Mouse (Mus musculus) common myeloid progenitor, adult 5-6 weeks (primary cell): Measurements from ENCODE around the gene Prps1. TPM values are rescaled to one million over a fixed set of nuclear protein-coding genes. Genes with fewer than 3 reads are reported as not detected.

Source experiments
- ATAC-seq: replicated peaks from 2 replicates; pipeline ENCODE4 v1.8.0; 2016; ENCODE audit warnings: low read depth, mild to moderate bottlenecking, moderate TSS enrichment, inconsistent platforms; ENCODE audit not compliant: poor library complexity, severe bottlenecking
- total RNA-seq: library from RNA; stranded (forward); fragments of 200-1000, 187-1606 nt; gene quantifications from 2 replicates; pipeline ENCODE4 v1.2.3, GENCODE M21; 2017

Gene Prps1
- total RNA-seq: 64.7 and 68.9 TPM in 2 replicates

DNA sequence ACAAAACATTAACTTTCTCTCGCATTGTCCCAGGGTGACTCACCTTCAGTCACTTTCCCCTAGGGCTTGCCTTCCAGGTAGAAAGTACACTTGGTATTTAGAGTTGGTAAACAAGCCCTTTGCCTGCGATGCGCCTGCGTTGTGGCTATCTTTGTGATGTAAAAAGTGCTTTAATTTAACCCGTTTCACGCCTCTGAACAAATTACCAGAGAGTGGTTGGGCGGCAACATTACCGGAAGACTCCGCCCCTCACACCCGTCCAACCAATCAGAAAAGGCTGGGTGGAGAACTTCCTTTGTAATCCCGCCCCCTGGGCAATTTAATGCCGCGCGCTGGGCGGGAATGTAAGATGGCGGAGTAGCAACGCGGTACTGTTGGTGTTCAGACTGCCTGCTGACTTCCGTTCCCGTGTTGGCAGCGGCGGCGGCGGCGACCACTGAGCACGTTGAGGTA lies at the start of gene Prps1:
Gene Prps1 (plus strand): TSS at position 335 of the 453 bp plus-strand sequence.
- ATAC-seq: peak; percentile 95

DNA sequence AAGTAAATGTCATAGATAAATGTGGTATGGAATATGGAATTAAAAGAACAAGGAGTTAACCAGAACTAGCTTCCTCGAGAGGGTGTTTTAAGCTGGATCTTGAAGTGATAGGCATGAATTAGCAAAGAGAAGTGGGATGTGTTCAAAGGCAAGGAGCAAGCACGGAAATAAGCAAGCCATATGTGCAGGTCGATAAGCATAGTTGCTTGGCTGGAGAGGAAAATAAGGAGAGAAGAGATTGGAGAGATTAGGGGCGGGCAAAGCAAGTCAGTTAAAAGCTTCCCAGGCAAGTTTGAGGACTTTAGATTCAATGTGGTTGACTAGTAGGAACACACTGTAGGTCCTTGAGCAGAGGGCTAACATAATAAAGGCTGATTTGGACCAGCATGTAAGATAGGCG lies 48.8 kb upstream of the Prps1 start:
- 0 out of 2 replicates have a peak, but pooled peaks have one; percentile 48 for ATAC-seq

DNA sequence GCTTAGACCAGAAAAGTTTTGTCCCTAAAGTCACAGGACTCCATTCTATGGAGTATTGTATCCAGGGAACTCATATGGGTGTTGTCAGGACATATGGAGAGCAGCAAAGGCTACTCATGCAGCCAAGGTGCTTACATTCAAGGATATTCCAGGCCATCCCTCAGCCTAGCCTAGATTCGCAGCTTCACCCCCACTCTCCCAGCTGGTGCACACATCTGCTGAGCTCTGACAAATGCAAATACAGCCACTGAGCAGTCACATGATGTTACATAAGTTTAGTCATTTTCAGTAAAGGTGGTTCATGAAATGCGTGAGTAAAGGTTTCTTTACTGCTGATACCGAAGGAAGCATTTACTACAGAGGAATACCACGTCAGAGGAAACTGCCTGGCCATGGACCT lies 37.9 kb upstream of the Prps1 start:
- ATAC-seq: no peak

DNA sequence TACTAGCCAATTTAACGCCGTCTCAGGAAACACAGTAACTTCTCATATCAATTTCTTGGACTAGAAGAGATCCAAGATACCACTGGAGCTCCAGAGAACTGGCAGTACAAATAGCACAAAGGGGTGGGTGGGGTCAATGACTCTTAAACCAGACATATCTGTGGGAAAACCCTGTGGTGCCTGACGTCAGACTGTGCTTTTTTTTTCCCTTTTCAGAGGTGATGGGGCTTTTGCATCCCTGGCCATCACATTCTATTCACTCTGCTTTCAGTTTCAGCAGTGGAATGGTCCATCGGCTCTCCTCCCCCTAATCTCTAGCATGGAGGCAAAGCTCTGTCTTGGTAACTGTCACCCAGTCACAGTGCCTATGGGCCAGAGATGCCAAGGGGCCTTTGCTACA lies 29.3 kb upstream of the Prps1 start:
- no peak for ATAC-seq

DNA sequence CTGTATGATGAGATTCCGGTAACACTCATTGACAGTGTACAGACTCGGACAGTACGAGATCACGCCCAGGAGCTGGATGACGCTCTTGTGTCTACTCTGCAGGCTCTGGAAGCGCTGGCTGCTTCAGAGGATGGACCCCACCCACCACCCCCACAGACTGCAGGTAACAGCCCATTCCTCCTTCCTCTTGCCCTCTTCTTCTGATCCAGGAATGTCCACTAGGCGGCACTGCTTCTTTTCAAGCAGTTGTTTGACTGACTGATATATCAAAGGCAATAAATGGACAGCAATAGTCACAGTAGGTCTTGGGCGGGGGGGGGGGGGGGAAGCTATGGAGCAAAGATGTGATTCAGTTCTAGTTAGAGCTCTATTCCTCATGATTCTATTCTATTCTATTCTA lies 28.2 kb upstream of the Prps1 start:
- ATAC-seq: 0 out of 2 replicates have a peak, but pooled peaks have one; percentile 52

DNA sequence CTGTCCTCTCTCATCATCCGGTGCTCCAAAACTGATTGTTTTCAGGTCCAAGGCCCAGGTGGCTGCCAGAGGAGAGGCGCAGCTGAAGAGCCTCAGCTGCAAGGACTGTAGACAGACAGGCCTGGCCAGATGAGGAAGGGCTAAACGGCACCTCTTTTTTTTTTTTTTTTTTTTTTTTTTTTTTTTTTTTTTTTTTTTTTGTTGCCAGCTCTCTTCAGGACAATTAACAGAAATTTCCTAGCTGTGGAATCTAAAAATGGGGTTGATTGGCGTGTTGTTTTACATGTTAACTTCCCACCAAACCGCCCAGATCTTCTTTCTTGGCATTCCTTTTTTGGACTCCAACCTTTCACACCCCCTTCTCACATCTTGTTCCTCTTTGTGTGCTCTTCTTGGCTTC lies 26.4 kb upstream of the Prps1 start:
- no peak for ATAC-seq

DNA sequence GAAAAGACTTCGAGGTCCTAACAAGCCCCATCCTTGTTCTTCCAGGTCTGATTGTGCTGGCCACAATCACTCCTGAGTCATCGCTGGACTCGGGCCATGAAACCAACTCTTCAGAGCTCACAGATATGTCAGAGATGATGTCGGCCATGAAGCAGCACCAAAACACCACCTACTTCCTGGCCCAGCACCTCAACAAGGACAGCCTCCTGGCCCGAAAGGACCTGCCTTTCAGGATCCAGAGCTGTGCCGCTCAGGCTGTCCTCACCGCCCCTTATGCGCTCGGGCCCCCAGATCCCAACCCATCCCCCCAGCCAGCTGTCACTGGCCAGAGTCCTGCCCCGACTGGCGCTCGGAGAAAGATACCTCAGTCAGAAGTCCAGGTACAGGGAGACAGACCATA lies 25.9 kb upstream of the Prps1 start:
- ATAC-seq: no peak

DNA sequence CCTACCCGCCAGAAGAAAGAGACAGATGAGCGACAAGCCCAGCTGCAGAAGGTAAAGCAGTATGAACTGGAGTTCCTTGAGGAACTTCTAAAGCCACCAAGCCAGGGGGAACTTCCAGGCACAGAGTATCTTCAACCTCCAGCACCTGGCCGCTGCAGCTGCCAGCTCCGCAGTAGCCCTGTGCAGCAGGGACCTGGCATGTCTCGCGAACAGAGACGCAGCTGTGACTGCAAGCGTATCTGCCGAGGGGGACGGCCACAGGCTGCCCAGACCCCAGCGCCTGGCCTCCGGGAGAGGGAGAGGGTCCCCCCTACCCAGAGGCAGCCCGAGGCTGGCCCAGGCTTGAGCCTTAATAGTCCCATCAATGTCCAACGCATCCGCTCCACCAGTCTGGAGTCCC lies 24.4 kb upstream of the Prps1 start:
- no peak for ATAC-seq

DNA sequence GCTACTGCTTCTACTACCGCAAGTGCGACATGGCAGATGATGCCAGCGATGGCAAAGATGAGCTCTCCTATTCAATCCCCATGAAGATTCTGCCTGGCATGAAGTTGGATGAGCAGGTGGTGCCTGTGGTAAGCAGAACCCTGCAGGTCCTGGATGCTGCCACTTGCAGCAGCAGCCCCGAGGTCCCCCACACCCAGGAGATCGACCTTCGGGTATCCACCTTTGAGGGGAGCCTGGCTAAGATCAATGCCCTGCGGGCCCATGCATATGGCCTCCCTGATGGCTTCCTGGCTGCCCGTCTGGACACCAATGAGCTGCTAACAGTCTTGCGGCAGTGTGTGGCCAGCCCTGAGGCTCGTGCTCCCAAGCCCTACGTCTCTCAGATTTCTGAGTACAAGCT lies 23.6 kb upstream of the Prps1 start:
- no peak for ATAC-seq

DNA sequence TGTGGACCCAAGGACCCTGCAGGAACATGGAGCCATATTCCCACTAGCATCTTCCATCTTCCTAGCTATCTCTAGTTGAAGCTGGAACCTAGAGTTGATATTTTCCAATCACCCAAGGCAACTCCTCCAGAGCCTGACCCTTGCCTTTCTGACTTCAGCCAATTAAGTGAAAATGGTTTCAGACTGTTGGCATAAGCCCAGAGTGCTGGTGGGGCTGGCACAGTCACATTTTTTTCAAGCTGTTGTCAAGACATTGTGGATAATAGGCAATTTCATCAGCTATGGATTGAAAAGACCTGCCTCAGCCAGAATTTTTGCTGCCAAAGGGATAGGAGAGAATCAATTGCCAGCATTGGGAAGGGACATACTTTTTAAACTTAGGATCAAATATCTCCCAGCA lies 18.5 kb upstream of the Prps1 start:
- ATAC-seq: no peak

DNA sequence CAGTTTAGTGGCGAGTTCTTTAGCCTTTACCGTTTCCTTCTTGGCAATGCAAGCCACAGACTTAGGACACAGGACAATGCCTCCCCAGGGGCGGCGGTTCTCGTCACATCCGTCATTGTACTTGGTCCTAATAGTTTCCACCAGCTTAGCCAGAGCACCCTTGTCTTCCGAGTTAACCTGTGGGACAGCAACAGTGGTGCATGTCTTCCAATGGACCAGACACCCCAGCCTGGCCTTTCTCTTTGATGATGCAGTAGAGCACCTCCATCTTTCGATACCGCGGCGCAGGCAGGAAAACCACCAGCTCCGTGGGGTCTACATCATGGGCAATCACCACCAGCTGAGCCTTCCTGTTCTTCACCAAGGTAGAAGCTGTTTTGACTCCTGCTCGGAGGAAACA lies 10.9 kb upstream of the Prps1 start:
- no peak for ATAC-seq

DNA sequence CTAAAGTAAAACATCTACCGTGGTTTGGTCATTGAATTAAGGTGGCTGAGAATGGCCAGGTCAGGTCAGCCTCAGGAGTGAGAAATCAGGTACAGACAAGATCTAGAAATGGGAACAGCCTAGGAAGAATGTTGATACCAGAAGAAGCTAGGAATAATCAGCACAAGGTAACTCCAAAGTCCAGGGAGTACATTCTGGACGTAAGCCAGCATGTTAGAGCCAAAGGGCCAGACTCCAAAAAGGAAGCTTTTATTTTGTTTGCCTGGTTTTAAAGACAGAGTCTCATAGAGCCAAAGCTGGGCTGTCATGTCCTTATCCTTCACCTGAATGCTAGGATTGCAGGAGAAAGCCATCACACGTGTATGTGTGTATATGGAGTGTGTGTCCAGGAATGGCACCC lies 6.3 kb upstream of the Prps1 start:
- ATAC-seq: no peak

DNA sequence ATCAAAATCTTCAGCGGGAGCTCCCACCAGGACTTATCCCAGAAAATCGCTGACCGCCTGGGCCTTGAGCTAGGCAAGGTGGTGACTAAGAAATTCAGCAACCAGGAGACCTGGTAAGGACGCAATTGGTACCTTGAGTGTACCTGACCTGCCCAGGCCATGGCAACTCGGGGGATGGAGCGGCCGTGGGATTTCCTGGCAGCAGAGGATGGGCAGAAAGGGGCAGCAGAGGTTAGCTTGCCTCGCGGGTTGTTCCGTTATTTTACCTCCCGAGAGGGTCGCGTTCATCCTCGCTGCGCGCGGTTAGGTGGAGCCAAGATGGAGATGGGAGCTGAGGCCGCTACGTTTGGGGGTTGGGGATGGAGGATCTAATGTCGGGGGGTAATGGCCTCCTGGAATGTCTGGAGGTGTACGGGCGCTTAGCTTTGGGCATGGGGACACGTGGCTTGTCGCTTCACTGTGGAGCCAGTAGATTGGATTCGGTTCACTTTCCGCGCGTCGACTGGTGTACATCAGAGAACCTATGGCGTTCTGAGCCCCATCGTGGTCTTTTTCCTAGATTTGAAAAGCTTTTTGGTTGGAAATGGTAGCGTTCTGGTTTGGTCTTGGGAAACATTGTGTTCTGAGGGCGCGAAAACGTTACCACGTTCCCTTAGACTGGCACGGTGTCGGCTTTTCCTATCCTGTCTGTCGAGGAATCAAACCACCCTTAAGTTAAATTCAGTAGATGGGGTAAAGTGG lies 508 bp downstream of the Prps1 start:
- peak; percentile 22 for ATAC-seq

DNA sequence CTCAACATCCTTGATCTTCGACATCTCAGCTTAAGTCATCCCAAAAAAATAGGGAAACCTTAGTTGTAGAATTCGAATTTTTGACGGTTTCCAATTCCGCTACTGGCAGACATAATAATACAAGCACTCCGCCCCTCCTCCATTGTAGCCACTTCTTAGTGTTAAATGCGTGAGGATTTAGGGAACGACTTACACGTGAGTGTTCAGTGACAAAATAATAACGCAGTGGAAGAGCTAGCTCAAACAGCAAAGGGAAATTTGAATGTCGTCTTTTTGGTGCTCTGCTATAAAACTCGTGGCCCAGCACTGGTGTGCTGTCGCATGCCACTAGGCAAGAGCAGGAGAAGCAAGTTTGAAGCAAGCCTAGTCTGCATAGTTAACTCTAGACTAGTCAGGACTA lies 1.1 kb downstream of the Prps1 start:
- ATAC-seq: 0 out of 2 replicates have a peak, but pooled peaks have one; percentile 7

DNA sequence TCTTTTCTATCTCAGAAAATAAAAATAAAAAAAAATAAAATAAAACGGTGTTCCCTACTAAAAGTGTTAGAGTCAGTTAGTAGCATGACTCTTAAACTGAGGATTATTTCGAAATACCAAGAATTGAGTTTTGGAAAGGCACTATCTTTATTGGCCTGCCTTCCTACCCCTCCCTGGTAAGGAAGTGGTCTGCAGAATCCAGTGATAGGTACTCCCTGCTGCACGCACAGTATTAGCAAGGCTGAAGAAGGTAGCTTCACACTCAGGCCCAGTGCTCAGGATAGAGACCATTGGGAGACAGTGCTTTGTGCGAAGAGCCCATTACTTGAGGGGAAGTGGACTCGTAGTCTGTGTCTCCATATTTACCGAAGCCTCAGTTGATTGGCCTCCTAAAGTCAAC lies 21.8 kb downstream of the Prps1 start:
- ATAC-seq: peak; percentile 58; the same call in 1 of the 2 replicates

DNA sequence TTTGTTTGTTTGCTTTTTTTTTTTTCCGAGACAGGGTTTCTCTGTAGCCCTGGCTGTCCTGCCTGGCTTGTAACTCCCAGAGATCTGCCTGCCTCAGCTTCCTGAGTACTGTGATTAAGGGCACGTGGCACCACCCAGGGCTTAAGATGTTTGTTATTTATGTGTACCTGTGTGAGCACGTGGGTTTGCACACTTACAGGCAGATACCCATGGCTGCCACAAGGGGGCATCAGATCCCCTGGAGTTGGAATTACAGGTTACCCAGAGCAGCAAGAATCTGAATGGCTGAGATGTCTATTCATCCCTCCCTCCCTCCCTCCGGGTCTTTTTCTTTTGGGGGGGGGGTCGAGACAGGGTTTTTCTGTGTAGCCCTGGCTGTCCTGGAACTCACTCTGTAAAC lies 22.8 kb downstream of the Prps1 start:
- ATAC-seq: peak; percentile 85

DNA sequence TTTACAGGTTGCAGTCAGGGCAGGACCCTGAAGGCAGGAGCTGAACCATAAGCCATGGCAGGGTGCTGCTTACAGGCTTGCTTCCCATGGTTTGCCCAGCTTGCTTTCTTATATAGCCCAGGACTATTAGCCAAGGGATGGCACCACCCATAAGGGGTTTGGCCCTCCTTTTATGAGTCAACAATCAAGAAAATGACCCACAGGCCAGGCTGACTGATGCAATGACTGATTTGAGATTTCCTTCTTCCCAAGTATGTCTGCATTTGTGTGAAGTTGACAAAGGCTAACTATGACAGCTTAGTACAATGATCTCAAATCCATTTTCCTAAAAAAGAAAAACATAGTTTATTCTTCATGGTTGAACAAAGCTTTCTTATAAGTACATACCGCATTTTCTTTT lies 32.8 kb downstream of the Prps1 start:
- ATAC-seq: no peak

DNA sequence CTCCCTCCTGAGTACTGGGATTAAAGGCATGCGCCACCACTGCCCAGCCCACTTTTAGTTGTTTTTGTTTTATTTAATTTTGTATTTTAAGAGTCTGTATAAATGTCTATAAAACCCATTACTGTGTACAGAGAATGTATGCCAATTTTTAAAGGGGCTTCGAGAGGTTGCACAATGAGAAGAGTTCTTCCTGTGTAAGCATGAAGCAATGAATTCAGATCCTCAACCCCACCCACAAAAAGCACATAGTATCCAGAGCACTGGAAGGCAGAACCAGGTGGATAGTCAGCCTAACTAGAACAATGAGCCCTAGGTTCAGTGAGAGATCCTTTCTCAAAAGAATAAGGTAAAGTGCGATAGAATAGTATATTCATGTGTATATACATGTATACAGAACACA lies 33.8 kb downstream of the Prps1 start:
- ATAC-seq: no peak

DNA sequence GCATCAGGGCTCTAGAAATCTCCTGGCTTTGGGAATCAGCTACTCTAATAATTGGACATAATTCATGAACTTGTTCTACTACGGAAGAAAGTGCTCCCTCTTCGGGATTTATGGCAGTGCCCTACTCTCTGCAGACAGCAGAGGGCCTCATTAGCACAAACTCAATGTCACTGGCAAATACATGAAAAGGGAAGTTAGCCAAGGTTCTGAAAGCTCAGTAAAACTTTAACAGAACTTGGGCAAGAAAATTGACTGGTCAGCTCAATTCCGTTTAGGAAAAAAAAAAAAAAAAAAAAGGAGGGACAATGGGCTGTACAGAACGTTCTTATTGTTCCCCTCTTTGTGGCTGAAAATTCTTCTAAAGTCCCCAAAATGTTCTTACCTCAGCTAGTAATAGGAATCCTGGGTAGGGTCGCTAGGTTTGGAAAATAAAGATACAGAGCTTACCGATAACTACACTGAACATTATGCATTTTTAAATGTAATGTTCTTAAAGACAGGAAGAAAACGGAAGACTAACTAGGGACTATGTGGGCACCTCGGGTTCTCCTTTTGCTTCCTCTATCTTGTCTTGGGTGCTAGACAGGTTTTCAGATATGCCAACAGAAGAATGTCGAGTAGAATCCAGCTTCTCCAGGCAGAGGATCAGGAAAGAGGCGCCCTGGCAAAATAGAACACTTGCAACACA lies 35.6 kb downstream of the Prps1 start:
- ATAC-seq: peak; percentile 85

DNA sequence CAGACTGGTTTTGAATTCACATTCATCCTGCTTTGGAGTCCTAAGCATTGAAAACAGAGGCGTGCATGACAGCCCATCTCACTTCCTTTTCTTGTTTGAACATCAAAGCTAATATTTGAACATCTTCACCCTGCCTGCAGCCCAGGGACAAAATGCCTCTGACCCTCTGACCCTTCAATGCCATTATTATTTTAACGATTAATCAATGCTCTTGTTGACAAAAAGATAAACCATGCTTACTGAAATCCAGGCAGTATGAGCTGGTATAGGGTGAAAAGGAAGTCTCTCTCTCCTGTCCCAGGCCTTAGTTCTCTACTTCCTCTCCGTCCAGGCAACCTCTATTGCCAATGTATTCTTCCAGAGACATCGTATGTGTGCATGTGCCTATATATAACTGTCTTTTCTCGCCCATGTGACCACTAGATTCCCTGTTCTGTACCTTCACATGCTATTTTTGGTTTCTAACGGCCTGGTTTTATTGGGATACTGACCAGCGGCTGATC lies 37.2 kb downstream of the Prps1 start:
- ATAC-seq: no peak

DNA sequence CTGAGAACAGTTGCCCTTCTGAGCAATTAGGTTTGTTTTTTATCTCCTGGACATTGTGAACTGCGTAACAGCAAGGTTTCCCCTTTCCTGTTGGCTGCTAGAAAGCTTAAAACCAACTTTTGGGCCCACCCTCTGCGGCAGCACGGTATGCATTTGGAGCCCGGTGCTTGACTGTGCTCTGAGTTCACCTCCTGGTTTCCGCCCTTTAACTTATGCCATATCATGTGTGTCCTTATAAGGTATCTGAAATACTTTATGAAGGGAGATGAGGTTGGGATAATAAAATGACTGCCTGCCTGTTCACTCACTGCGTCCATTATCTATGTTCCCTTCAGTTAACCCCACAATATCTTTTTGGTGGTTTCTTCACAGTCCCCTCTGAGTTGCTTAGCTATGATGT lies 37.8 kb downstream of the Prps1 start:
- no peak for ATAC-seq
